Mouse (Mus musculus) frontal cortex, adult (tissue): Measurements from ENCODE around the gene Vps26a.

Experiments
- ATAC-seq: cut with Nextera tagmentation; 2 replicates; pipeline ENCODE4 v1.9.2; 2017; ENCODE audit warnings: mild to moderate bottlenecking, moderate library complexity, mixed read lengths; ENCODE audit not compliant: low TSS enrichment

The Vps26a gene

GRCm38 (mm10) chr10:62486618-62487415, at the start of gene Vps26a:
Gene Vps26a (minus strand): TSS chr10:62486805.
- peak; percentile 86 for ATAC-seq

GRCm38 (mm10) chr10:62534509-62534908, 47.9 kb upstream of the Vps26a start:
- no peak for ATAC-seq

GRCm38 (mm10) chr10:62532832-62533231, 46.2 kb upstream of the Vps26a start:
- no peak for ATAC-seq

- no peak for ATAC-seq
These were observed 43.6 kb upstream of the Vps26a start for GRCm38 (mm10) chr10:62530183-62530582.

- ATAC-seq, result no peak
These were observed 40.7 kb upstream of the Vps26a start, which contains the start of gene Srgn for GRCm38 (mm10) chr10:62527351-62527750. Gene Srgn (minus strand): TSS chr10:62527451.

GRCm38 (mm10) chr10:62522346-62522950, 35.8 kb upstream of the Vps26a start:
- ATAC-seq, result no peak

- ATAC-seq, result no peak
These were observed 35.2 kb upstream of the Vps26a start for GRCm38 (mm10) chr10:62521763-62522162.

- no peak for ATAC-seq
These were observed 34.3 kb upstream of the Vps26a start for GRCm38 (mm10) chr10:62520911-62521310.

GRCm38 (mm10) chr10:62517511-62517910, 30.9 kb upstream of the Vps26a start:
- no peak for ATAC-seq

- ATAC-seq, result no peak
These were observed 26.2 kb upstream of the Vps26a start for GRCm38 (mm10) chr10:62512855-62513254.

GRCm38 (mm10) chr10:62511528-62511927, 24.9 kb upstream of the Vps26a start:
- ATAC-seq, result no peak

- no peak for ATAC-seq
These were observed 22.5 kb upstream of the Vps26a start for GRCm38 (mm10) chr10:62509032-62509656.

- ATAC-seq, result no peak
These were observed 21.9 kb upstream of the Vps26a start for GRCm38 (mm10) chr10:62508459-62508858.

GRCm38 (mm10) chr10:62507591-62508308, 21.1 kb upstream of the Vps26a start:
- peak; percentile 52; the same call in 1 of the 2 replicates for ATAC-seq

- no peak for ATAC-seq
These were observed 20.5 kb upstream of the Vps26a start for GRCm38 (mm10) chr10:62507071-62507470.

GRCm38 (mm10) chr10:62506019-62506556, 19.5 kb upstream of the Vps26a start:
- ATAC-seq, result no peak

- ATAC-seq, result no peak
These were observed 18.8 kb upstream of the Vps26a start for GRCm38 (mm10) chr10:62505224-62505983.

GRCm38 (mm10) chr10:62503836-62504628, 17.4 kb upstream of the Vps26a start:
- ATAC-seq, result no peak

GRCm38 (mm10) chr10:62503353-62503752, 16.7 kb upstream of the Vps26a start:
- no peak for ATAC-seq

- ATAC-seq, result no peak
These were observed 15.3 kb upstream of the Vps26a start for GRCm38 (mm10) chr10:62501951-62502350.
